Mouse (Mus musculus): Measurements from ENCODE around the gene Gadd45b. TPM values are rescaled to one million over a fixed set of nuclear protein-coding genes. Genes with fewer than 3 reads are reported as not detected.

Gadd45b gene
- polyA plus RNA-seq (2015; fragmentation: Nextera tagmentation; extraction: Ambion mirVana): 5.8 and 7.0 TPM in 2 replicates

DNA sequence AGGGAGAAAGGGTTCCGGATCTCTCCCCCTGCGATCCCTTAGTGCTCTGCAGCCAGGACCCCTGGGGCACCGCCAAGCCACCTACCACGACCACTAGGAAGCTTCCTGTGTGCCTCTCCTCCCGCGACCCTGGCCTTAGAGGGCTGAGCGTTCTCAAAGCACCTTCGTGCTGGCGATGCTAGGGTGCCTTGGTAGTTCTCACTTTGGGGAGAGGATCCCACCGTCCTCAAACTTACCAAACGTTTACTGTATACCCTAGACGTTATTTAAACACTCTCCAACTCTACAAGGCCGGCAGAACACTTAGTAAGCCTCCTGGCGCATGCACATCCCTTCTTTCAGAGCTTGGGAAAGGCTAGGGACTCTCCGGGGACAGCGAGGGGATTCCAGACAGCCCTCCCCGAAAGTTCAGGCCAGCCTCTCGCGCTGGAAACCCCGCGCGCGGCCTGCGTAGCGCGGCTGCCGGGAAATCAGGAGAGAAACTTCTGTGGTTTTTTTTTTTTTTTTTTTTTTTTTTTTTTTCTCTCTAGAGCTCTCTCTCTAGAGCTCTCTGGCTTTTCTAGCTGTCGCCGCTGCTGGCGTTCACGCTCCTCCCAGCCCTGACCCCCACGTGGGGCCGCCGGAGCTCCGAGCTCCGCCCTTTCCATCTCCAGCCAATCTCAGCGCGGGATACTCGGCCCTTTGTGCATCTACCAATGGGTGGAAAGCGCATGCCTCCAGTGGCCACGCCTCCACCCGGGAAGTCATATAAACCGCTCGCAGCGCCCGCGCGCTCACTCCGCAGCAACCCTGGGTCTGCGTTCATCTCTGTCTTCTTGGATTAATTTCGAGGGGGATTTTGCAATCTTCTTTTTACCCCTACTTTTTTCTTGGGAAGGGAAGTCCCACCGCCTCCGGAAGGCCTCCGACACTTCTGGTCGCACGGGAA lies at the start of gene Gadd45b:
TSS of gene Gadd45b (plus strand) at position 775 of the 928 bp plus-strand sequence.
- Histone ChIP-seq H3K36me3 (ENCODE audit: control insufficient read depth, insufficient read depth) (no peaks in the 10 kb centered on the region), H3K4me3 (replicated peaks; ENCODE audit: low read length) (peak within 1 kb of the TSS; percentile 61), H3K9me3 (ENCODE audit: control insufficient read depth, low read length) (no peaks in the 10 kb centered on the region), H3K4me2 (ENCODE audit: low read length) (peak within 1 kb of the TSS; percentile 91), H3K27ac (ENCODE audit: low read length) (peak within 1 kb of the TSS; percentile 69), H3K27me3 (replicated peaks; ENCODE audit: control insufficient read depth, insufficient read depth, low read length) (peaks cover 32% of the 10 kb centered on the region), H3K4me1 (replicated peaks; ENCODE audit: control insufficient read depth, insufficient read depth, low read length) (peaks cover 49% of the 10 kb centered on the region), H3K9ac (replicated peaks; ENCODE audit: low read depth, low read length) (peak within 1 kb of the TSS; percentile 88)
- ATAC-seq: peak; percentile 91
- WGBS: under 1% methylated on average over 54 of the region's 56 CpGs

DNA sequence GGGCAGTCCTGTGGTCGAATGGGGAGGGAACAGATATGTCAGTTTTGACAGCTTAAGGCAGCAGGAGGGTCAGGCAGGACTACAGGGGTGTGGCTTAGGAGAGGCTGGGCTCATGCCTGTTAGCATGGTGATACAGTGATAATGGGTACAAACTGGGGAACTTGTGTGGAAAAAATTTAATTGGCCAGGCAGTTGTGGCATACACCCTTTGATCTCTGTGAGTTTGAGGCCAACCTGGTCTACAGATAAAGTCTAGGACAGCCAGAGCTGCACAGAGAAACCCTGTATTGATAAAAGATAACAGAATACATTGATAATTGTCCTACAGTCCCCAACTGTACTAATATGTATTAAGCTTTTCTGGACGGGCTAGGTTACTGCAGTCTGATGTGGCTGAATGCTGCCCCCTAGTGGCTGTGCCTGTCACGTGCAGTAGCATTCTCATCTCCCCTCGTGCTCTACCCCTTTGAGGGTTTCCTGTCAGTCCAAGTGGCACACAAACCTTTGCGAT lies 49.7 kb upstream of the Gadd45b start:
- WGBS: 21% methylated on average over 5 of the region's 5 CpGs
- Histone ChIP-seq H3K4me1 (replicated peaks; ENCODE audit: control insufficient read depth, insufficient read depth, low read length) (no peaks in the 10 kb centered on the region), H3K27ac (ENCODE audit: low read length) (no peak overlapping the region), H3K4me3 (replicated peaks; ENCODE audit: low read length) (no peak overlapping the region), H3K9ac (replicated peaks; ENCODE audit: low read depth, low read length) (no peak overlapping the region), H3K36me3 (ENCODE audit: control insufficient read depth, insufficient read depth) (no peaks in the 10 kb centered on the region), H3K9me3 (ENCODE audit: control insufficient read depth, low read length) (no peaks in the 10 kb centered on the region), H3K27me3 (replicated peaks; ENCODE audit: control insufficient read depth, insufficient read depth, low read length) (no peaks in the 10 kb centered on the region), H3K4me2 (ENCODE audit: low read length) (no peak overlapping the region)
- ATAC-seq: peak; percentile 21; the same call in 1 of the 2 replicates

DNA sequence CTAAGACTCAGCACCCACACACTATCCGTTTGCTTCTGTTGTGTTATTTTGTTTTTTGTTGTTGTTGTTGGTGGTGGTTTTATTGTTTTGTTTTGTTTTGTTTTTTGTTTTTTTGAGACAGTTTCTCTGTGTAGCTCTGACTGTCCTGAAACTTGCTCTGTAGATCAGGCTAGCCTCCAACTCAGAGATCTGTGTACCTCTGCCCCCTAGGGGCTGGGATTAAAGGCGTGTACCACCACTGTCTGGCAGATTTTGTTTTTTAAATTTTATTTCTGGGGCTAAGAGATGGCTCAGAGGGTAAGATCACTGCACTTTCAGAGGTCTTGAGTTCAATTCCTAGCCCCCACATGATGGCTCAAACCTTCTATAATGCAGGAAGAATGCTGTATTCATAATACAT lies 49.0 kb upstream of the Gadd45b start:
- Histone ChIP-seq H3K27me3 (replicated peaks; ENCODE audit: control insufficient read depth, insufficient read depth, low read length) (no peaks in the 10 kb centered on the region), H3K4me3 (replicated peaks; ENCODE audit: low read length) (no peak overlapping the region), H3K9me3 (ENCODE audit: control insufficient read depth, low read length) (no peaks in the 10 kb centered on the region), H3K9ac (replicated peaks; ENCODE audit: low read depth, low read length) (no peak overlapping the region), H3K27ac (ENCODE audit: low read length) (no peak overlapping the region), H3K4me2 (ENCODE audit: low read length) (no peak overlapping the region), H3K4me1 (replicated peaks; ENCODE audit: control insufficient read depth, insufficient read depth, low read length) (no peaks in the 10 kb centered on the region), H3K36me3 (ENCODE audit: control insufficient read depth, insufficient read depth) (no peaks in the 10 kb centered on the region)
- ATAC-seq: no peak
- 76% methylated on average over 2 of the region's 2 CpGs for WGBS

DNA sequence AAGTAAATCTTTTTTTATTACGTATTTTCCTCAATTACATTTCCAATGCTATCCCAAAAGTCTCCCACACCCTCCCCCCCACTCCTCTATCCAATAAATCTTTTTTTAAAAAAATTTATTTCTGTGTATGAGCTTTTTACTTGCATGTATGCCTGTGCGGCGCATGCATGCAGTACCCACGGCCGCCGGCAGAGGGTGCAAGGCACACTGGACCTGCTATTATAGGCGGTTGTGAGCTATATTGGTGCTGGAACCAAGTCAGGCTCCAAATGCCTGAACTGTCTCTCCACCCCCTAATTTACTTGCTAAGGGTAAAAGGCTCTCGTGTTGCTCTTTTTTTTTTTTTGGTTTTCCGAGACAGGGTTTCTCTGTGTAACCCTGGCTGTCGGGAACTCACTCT lies 48.6 kb upstream of the Gadd45b start:
- no peaks in the 10 kb centered on the region for H3K9me3 ChIP-seq (ENCODE audit: control insufficient read depth, low read length)
- H3K9ac ChIP-seq (replicated peaks; ENCODE audit: low read depth, low read length): no peak overlapping the region
- WGBS: 24% methylated on average over 10 of the region's 10 CpGs
- H3K36me3 ChIP-seq (ENCODE audit: control insufficient read depth, insufficient read depth): no peaks in the 10 kb centered on the region
- no peak overlapping the region for H3K27ac ChIP-seq (ENCODE audit: low read length)
- H3K27me3 ChIP-seq (replicated peaks; ENCODE audit: control insufficient read depth, insufficient read depth, low read length): no peaks in the 10 kb centered on the region
- ATAC-seq: no peak
- no peaks in the 10 kb centered on the region for H3K4me1 ChIP-seq (replicated peaks; ENCODE audit: control insufficient read depth, insufficient read depth, low read length)
- no peak overlapping the region for H3K4me2 ChIP-seq (ENCODE audit: low read length)
- no peak overlapping the region for H3K4me3 ChIP-seq (replicated peaks; ENCODE audit: low read length)

DNA sequence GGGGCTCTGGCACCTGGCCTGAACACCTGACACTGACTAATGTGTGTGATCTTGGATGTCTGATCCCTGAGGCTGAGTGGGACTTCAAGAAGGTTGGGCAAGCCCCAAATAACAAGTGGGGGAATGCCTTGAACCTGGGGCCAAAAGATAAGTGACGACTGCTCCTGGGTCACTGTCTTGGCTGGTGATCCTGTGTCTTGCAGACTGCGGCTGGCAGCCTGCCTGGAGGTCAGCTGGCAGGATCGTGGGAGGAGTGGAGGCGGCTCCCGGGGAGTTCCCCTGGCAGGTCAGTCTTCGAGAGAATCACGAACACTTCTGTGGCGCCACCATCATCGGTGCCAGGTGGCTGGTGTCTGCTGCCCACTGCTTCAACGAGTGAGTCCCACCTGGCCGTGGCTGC lies 42.7 kb upstream of the Gadd45b start:
- Histone ChIP-seq H3K9me3 (ENCODE audit: control insufficient read depth, low read length) (no peaks in the 10 kb centered on the region), H3K27me3 (replicated peaks; ENCODE audit: control insufficient read depth, insufficient read depth, low read length) (no peaks in the 10 kb centered on the region; the same call in 1 of the 2 replicates), H3K4me2 (ENCODE audit: low read length) (no peak overlapping the region), H3K9ac (replicated peaks; ENCODE audit: low read depth, low read length) (no peak overlapping the region), H3K4me3 (replicated peaks; ENCODE audit: low read length) (no peak overlapping the region), H3K36me3 (ENCODE audit: control insufficient read depth, insufficient read depth) (no peaks in the 10 kb centered on the region), H3K4me1 (replicated peaks; ENCODE audit: control insufficient read depth, insufficient read depth, low read length) (no peaks in the 10 kb centered on the region), H3K27ac (ENCODE audit: low read length) (no peak overlapping the region)
- WGBS: 65% methylated on average over 11 of the region's 11 CpGs
- ATAC-seq: no peak

DNA sequence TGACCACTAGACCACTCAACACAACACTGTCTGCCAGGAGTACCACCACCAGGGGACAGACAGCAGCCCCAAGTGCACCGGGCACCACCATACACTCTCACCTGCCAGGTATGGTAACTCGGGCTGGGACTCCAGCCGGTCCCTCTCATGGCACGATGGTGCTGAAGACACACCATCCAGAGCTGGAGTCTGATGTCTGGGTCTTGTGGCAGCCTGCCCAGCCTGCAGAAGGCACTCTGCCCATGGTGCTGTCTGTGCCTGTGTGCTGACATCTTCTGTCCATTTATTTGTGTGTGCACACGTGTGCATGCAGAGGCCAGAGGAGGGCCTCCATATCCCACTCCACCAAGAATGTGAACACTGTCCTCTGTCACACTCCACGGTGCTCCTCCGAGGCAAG lies 34.8 kb upstream of the Gadd45b start:
- Histone ChIP-seq H3K9me3 (ENCODE audit: control insufficient read depth, low read length) (no peaks in the 10 kb centered on the region), H3K9ac (replicated peaks; ENCODE audit: low read depth, low read length) (no peak overlapping the region), H3K27ac (ENCODE audit: low read length) (no peak overlapping the region), H3K4me2 (ENCODE audit: low read length) (no peak overlapping the region), H3K4me1 (replicated peaks; ENCODE audit: control insufficient read depth, insufficient read depth, low read length) (peaks cover 14% of the 10 kb centered on the region), H3K27me3 (replicated peaks; ENCODE audit: control insufficient read depth, insufficient read depth, low read length) (no peaks in the 10 kb centered on the region), H3K36me3 (ENCODE audit: control insufficient read depth, insufficient read depth) (0 out of 2 replicates have a peak, but pooled peaks cover 2% of the 10 kb centered on the region), H3K4me3 (replicated peaks; ENCODE audit: low read length) (no peak overlapping the region)
- 85% methylated on average over 7 of the region's 7 CpGs for WGBS
- ATAC-seq: no peak

DNA sequence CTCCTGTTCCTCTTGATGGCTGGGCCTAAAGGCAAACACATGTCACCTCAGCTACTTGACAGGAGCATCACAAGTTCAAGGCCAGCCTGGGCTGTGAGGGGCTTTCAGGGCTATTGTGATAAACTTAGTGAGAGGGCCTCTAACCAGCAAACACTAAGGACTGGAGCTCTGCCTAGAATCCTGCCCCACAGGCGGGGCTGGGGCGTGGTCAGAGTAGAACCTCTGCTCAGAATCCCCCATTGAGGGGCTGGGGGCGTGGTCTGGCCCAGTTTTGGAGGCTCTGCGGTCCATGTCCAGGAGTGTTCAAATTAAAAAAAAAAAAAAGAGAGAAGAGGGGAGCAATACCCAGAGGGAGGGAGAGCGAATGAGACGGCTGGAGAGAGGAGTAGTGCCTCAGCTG lies 34.2 kb upstream of the Gadd45b start:
- H3K36me3 ChIP-seq (ENCODE audit: control insufficient read depth, insufficient read depth): 0 out of 2 replicates have a peak, but pooled peaks cover 2% of the 10 kb centered on the region
- H3K4me3 ChIP-seq (replicated peaks; ENCODE audit: low read length): no peak overlapping the region
- H3K4me1 ChIP-seq (replicated peaks; ENCODE audit: control insufficient read depth, insufficient read depth, low read length): peaks cover 14% of the 10 kb centered on the region
- no peak overlapping the region for H3K9ac ChIP-seq (replicated peaks; ENCODE audit: low read depth, low read length)
- no peaks in the 10 kb centered on the region for H3K9me3 ChIP-seq (ENCODE audit: control insufficient read depth, low read length)
- H3K27ac ChIP-seq (ENCODE audit: low read length): no peak overlapping the region
- no peaks in the 10 kb centered on the region for H3K27me3 ChIP-seq (replicated peaks; ENCODE audit: control insufficient read depth, insufficient read depth, low read length)
- no peak for ATAC-seq
- 78% methylated on average over 6 of the region's 6 CpGs for WGBS
- H3K4me2 ChIP-seq (ENCODE audit: low read length): no peak overlapping the region

DNA sequence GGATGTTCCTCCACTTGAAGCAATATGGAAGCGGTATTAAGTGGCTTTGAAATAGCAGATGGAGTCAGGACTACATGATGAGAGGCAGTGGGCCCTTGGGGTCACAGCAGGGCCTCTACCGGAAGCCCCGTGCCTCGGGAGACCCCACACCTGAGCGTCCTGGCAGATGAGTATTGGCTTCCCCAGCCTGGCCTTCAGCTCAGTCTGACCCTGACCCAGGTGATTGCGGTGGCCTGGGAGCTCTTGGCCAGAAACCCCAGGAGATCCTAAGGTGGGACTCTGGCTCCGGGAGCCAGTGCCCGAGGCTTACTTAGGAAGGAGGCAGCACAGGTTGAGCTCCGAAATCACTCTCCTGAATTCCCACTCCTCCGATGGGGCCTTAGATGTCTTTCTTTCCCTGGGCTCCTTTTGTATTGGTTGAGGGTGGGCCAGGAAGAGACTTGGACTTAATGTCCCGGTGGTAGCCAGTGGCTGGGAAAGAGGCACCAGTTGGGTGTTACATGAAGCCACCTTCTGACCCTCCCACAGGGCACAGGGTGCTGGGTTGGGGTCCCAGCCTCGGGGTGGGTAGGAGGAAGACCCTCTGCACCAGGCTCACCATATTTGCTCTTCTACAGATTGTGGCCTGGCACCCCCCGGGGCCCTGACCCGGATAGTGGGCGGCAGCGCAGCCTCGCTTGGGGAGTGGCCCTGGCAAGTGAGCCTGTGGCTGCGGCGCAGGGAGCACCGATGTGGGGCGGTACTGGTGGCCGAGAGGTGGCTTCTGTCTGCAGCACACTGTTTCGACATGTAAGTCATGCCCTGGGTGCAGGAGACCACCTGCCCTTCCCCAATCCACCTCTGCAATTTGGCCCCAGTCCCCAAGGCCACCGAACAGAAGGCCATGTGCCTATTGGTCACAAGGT lies 33.0 kb upstream of the Gadd45b start:
- H3K4me3 ChIP-seq (replicated peaks; ENCODE audit: low read length): no peak overlapping the region
- H3K4me1 ChIP-seq (replicated peaks; ENCODE audit: control insufficient read depth, insufficient read depth, low read length): peaks cover 14% of the 10 kb centered on the region
- H3K27me3 ChIP-seq (replicated peaks; ENCODE audit: control insufficient read depth, insufficient read depth, low read length): no peaks in the 10 kb centered on the region
- ATAC-seq: no peak
- no peak overlapping the region for H3K4me2 ChIP-seq (ENCODE audit: low read length)
- no peak overlapping the region for H3K9ac ChIP-seq (replicated peaks; ENCODE audit: low read depth, low read length)
- WGBS: 75% methylated on average over 24 of the region's 24 CpGs
- H3K9me3 ChIP-seq (ENCODE audit: control insufficient read depth, low read length): no peaks in the 10 kb centered on the region
- no peak overlapping the region for H3K27ac ChIP-seq (ENCODE audit: low read length)
- H3K36me3 ChIP-seq (ENCODE audit: control insufficient read depth, insufficient read depth): 0 out of 2 replicates have a peak, but pooled peaks cover 2% of the 10 kb centered on the region

Measured in forebrain, embryonic 16.5 days (tissue).